Mouse (Mus musculus) CH12.LX (cell line): Measurements from ENCODE around the gene Dmrtc2. TPM values are rescaled to one million over a fixed set of nuclear protein-coding genes. Genes with fewer than 3 reads are reported as not detected.

Experiments used
- DNase-seq: peaks from one replicate; pipeline ENCODE4 v3.0.0-alpha.2; 2013; ENCODE audit errors: extremely low read depth
- H3K27ac ChIP-seq: 2 replicates; pipeline ENCODE4 v1.5.1; 2012; ENCODE audit warnings: low read depth, mild to moderate bottlenecking, control low read depth, moderate library complexity; ENCODE audit not compliant: insufficient read depth
- H3K27me3 ChIP-seq: replicated peaks from 2 replicates; pipeline ENCODE3; 2012; ENCODE audit warnings: inconsistent platforms
- H3K36me3 ChIP-seq, 2 experiments: replicated peaks in 1 of 2; 2 replicates each; pipeline versions ENCODE3 to v1.6.1; 2012; ENCODE audit warnings: inconsistent platforms in 1 of 2, low read length in 1 of 2, mild to moderate bottlenecking in 1 of 2, mixed read lengths in 1 of 2, moderate library complexity in 1 of 2; ENCODE audit not compliant: control insufficient read depth in 1 of 2, insufficient read depth in 1 of 2
- H3K4me1 ChIP-seq, 2 experiments: 2 replicates each; pipeline ENCODE4 v1.6.1; 2012; ENCODE audit warnings: inconsistent platforms in 1 of 2, moderate library complexity in 1 of 2; ENCODE audit not compliant: insufficient read depth in 2 of 2, control insufficient read depth in 1 of 2
- H3K4me2 ChIP-seq: 2 replicates; pipeline ENCODE4 v1.6.1; 2012; ENCODE audit warnings: low read depth, mild to moderate bottlenecking, control low read depth; ENCODE audit not compliant: poor library complexity, insufficient read depth, severe bottlenecking
- H3K4me3 ChIP-seq, 3 experiments: fragments of 150-350 bp in 1 of 3; sonication (generic) in 1 of 3; replicated peaks in 1 of 3; 2 replicates each; pipeline versions ENCODE3 to v1.5.1; 2011 to 2012; ENCODE audit warnings: low read depth in 2 of 3, low read length in 2 of 3, mild to moderate bottlenecking in 2 of 3, moderate library complexity in 2 of 3, control low read depth in 1 of 3, improper control_type of control experiment in 1 of 3, inconsistent platforms in 1 of 3, mixed read lengths in 1 of 3; ENCODE audit not compliant: poor library complexity in 1 of 3
- H3K79me2 ChIP-seq: replicated peaks from 2 replicates; pipeline ENCODE4 v1.6.1; 2012; ENCODE audit warnings: mild to moderate bottlenecking, moderate library complexity; ENCODE audit not compliant: control insufficient read depth, poor library complexity, insufficient read depth, severe bottlenecking; ENCODE audit errors: extremely low read depth
- H3K9ac ChIP-seq: 2 replicates; pipeline ENCODE4 v1.6.1; 2012; ENCODE audit warnings: low read depth, mild to moderate bottlenecking, control low read depth, moderate library complexity; ENCODE audit not compliant: insufficient read depth
- H3K9me3 ChIP-seq: replicated peaks from 2 replicates; pipeline ENCODE3; 2012; ENCODE audit warnings: low read length, inconsistent platforms, mixed read lengths
- BHLHE40 ChIP-seq: IDR thresholded peaks from 2 replicates; pipeline ENCODE4 v1.6.1; 2011; ENCODE audit warnings: mild to moderate bottlenecking, low read depth, low read length, improper control_type of control experiment
- CHD1 ChIP-seq: IDR thresholded peaks from 2 replicates; pipeline ENCODE4 v1.6.1; 2012; ENCODE audit warnings: low read depth, low read length, improper control_type of control experiment, inconsistent platforms
- ELF1 ChIP-seq: IDR thresholded peaks from 2 replicates; pipeline ENCODE4 v1.6.1; 2014; ENCODE audit warnings: low read depth, mild to moderate bottlenecking, inconsistent platforms, low read length, improper control_type of control experiment
- EP300 ChIP-seq: IDR thresholded peaks from 2 replicates; pipeline ENCODE4 v1.6.1; 2011; ENCODE audit warnings: low read length, improper control_type of control experiment
- ETS1 ChIP-seq: conservative IDR thresholded peaks from 2 replicates; pipeline ENCODE4 v1.6.1; 2012; ENCODE audit warnings: low read depth, mild to moderate bottlenecking, inconsistent platforms, low read length, improper control_type of control experiment, moderate library complexity
- JUN ChIP-seq: IDR thresholded peaks from 2 replicates; pipeline ENCODE4 v1.6.1; 2011; ENCODE audit warnings: low read depth, mild to moderate bottlenecking, low read length, improper control_type of control experiment, moderate library complexity; ENCODE audit not compliant: insufficient read depth
- MAFK ChIP-seq: IDR thresholded peaks from 2 replicates; pipeline ENCODE4 v1.6.1; 2011; ENCODE audit warnings: low read length, improper control_type of control experiment; ENCODE audit not compliant: insufficient replicate concordance
- MEF2A ChIP-seq: IDR thresholded peaks from 2 replicates; pipeline ENCODE4 v1.6.1; 2014; ENCODE audit warnings: low read depth, mild to moderate bottlenecking, inconsistent platforms, low read length, improper control_type of control experiment, borderline replicate concordance
- MYC ChIP-seq: IDR thresholded peaks from 2 replicates; pipeline ENCODE4 v1.6.1; 2011; ENCODE audit warnings: low read depth, mild to moderate bottlenecking, improper control_type of control experiment, low read length
- NELFE ChIP-seq: IDR thresholded peaks from 2 replicates; pipeline ENCODE4 v1.6.1; 2011; ENCODE audit warnings: low read depth, low read length, improper control_type of control experiment
- NRF1 ChIP-seq: IDR thresholded peaks from 2 replicates; pipeline ENCODE4 v1.6.1; 2014; ENCODE audit warnings: low read depth, mild to moderate bottlenecking, inconsistent platforms, low read length, improper control_type of control experiment, moderate library complexity
- PAX5 ChIP-seq: IDR thresholded peaks from 2 replicates; pipeline ENCODE4 v1.6.1; 2012; ENCODE audit warnings: low read length, inconsistent platforms, mixed read lengths
- POLR2A ChIP-seq: IDR thresholded peaks from 2 replicates; pipeline ENCODE4 v1.6.1; 2011; ENCODE audit warnings: low read depth, mild to moderate bottlenecking, improper control_type of control experiment, low read length
- SMC3 ChIP-seq: IDR thresholded peaks from 2 replicates; pipeline ENCODE4 v1.6.1; 2011; ENCODE audit warnings: low read depth, low read length, improper control_type of control experiment
- TCF12 ChIP-seq: IDR thresholded peaks from 2 replicates; pipeline ENCODE4 v1.6.1; 2014; ENCODE audit warnings: low read depth, mild to moderate bottlenecking, inconsistent platforms, low read length, improper control_type of control experiment
- USF1 ChIP-seq: IDR thresholded peaks from 2 replicates; pipeline ENCODE4 v1.6.1; 2014; ENCODE audit warnings: low read depth, mild to moderate bottlenecking, inconsistent platforms, low read length, improper control_type of control experiment
- ZNF384 ChIP-seq: IDR thresholded peaks from 2 replicates; pipeline ENCODE4 v1.6.1; 2012; ENCODE audit warnings: low read depth, low read length, improper control_type of control experiment, inconsistent platforms
- dilution Hi-C: fragments of 300-500 bp; cut with MboI; formaldehyde crosslinking; loops from 2 replicates; pipeline ENCODE4 v1.14.3; 2020; ENCODE audit warnings: low sequenced_read_pairs; ENCODE audit not compliant: extremely low pct_unique_long_range_greater_than_20kb, extremely low pct_ligation_motif_present
- in situ Hi-C: fragments of 300-500 bp; cut with MboI; formaldehyde crosslinking; loops from 3 replicates; pipeline ENCODE4 v1.14.3; 2019; ENCODE audit warnings: low sequenced_read_pairs, low pct_ligation_motif_present, low pct_unique_long_range_greater_than_20kb, mixed read lengths
- polyA plus RNA-seq: library from polyadenylated mRNA; unstranded; fragments of >175 nt; gene quantifications from 2 replicates; pipeline ENCODE4 v1.2.1, GENCODE M21; 2012; ENCODE audit warnings: low read depth; ENCODE audit not compliant: insufficient read length
- total RNA-seq, 2 experiments: library from RNA; depleted of rRNA; stranded (reverse); fragments of 300-350 nt in 1 of 2; fragments of >200 nt in 1 of 2; gene quantifications; 2 replicates each; pipeline ENCODE4 v1.2.3; 2012 to 2014

Dmrtc2 gene
- total and polyA plus RNA-seq, 3 experiments, result not detected

DNA sequence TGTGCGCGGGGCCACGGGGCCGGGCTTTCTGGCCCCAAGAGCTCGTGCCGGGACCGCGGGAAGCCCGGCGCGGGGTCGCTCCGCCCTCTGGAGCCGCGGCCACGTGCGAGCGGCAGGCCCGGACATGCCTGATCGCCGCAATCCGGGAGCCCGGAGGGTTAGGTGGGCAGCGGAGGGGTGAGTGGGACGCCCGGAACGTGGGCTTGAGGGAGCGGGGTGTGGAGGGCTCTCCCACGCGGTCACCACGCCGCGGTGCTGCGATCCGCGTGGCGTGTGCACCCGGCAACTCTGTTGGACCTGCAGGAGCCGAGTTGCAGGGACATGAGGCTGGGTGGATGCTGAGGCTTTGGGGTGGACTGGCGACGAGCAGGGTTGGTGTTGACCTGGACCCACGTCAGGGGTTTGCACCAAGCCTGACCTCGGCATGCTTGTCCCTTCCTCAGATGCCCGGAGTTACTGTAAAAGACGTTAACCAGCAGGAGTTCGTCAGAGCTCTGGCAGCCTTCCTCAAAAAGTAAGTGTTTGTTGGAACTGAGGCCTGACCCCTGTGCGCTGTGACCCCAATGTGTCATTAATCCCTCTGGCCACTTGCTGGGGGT, 14.9 kb downstream of the Dmrtc2 start (continued):
- TF ChIP-seq PAX5 (no peak), USF1 (no peak; the same call in 1 of the 2 replicates), TCF12 (no peak), SMC3 (no peak), CHD1 (peak; percentile 83), ETS1 (no peak), ZNF384 (no peak)

DNA sequence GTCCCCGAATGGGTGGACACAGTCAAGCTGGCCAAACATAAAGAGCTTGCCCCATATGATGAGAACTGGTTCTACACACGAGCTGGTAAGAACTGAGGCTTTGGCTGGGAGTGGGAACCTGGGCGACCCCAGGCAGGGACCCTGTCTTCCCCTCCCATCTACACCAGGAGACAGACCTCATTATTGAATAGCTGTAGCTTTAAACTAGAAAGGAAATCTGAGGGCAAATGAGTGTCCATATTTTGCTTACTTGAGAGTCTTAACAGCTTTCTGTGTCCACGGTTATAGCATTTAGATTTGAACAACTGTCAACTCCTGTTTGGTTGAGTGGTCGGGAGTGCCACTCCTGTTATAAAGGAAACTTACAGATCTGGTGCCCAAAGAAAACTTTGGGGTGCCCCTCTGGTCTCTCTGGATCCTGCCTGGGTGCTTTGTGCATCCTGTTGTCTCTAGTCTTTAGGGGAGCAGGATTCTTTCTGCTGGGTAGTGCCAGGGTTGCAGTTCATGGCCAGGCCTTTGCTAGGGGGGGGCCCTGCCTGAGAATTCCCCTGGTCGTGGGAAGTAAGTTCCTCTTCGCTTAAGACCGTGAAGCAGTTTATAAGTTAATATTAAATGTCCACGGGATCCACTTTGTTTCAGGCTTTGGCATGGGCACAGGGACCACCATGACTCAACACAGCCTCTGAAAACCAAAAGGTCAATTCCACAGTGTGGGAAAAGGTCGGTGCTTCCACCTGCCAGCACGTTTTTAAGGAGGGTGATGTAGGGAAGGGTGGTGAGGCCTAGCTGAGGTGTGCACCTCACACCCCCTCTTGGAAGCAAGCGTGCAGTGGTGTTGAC, 15.8 kb downstream of the Dmrtc2 start:
- H3K4me1 ChIP-seq, result peaks cover 0 to 36% of the 10 kb centered on the region in 2 experiments; a peak in 2 of 4 replicates
- no peaks in the 10 kb centered on the region for H3K9me3 ChIP-seq
- H3K9ac ChIP-seq, result peak overlapping the region; percentile 100
- H3K4me3 ChIP-seq, result peak overlapping the region; percentile 99 to 100 (median 100)
- in situ Hi-C loops (loop anchor here (5.0 kb wide), 1 partner anchor 67 kb away; no protein-coding TSS in a partner anchor), dilution Hi-C loops (no loop called here)
- no peak for DNase-seq
- peaks cover 51 to 59% of the 10 kb centered on the region in 2 experiments for H3K36me3 ChIP-seq
- H3K27ac ChIP-seq, result peak overlapping the region; percentile 33; the same call in 1 of the 2 replicates
- H3K27me3 ChIP-seq, result no peaks in the 10 kb centered on the region
- TF ChIP-seq TCF12 (no peak), MAFK (0 out of 2 replicates have a peak, but pooled peaks have one; percentile 5), NRF1 (no peak), MYC (0 out of 2 replicates have a peak, but pooled peaks have one; percentile 13), MEF2A (no peak), NELFE (no peak), POLR2A (0 out of 2 replicates have a peak, but pooled peaks have one; percentile 7), ELF1 (no peak), EP300 (0 out of 2 replicates have a peak, but pooled peaks have one; percentile 29), BHLHE40 (0 out of 2 replicates have a peak, but pooled peaks have one; percentile 21), JUN (no peak)
- peak overlapping the region; percentile 94 for H3K4me2 ChIP-seq
- peaks cover 42% of the 10 kb centered on the region for H3K79me2 ChIP-seq
